Mouse (Mus musculus): ENCODE data around the gene BC005537.

DNA sequence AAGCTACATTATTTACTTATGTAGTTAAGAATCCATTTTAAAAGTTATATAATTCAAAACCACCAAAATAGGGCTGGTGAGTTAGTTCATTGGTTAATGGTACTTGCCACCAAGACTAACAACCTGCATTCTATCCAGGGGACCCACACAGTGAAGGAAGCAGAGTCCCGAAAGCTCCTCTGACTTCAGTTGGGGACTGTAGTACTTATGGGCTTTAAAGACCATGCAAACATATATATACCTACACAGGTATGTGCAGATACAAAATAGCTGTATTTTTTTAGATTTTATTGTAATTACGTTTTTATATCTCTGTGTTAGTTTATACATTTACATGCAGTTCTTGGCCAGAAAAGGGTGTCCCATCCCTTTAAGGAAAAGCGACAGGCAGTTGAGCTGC is 44.7 kb upstream of the BC005537 start:
- TF ChIP-seq CTCF (IDR thresholded peaks at IDR 0.05; ENCODE audit: low read depth) (no peak), EP300 (optimal IDR thresholded peaks at IDR 0.05) (no peak)

Data from stomach, postnatal 0 days (tissue).